Mouse (Mus musculus) cerebellum, adult 2 months (tissue): ENCODE data around the gene Gm128.

Source experiments
- CTCF ChIP-seq: fragments of 200-500 bp; IDR thresholded peaks from 2 replicates; pipeline ENCODE4 v1.5.1; 2011; ENCODE audit warnings: low read depth, mild to moderate bottlenecking, control low read depth, low read length, moderate library complexity, borderline replicate concordance; ENCODE audit not compliant: insufficient read depth
- POLR2A ChIP-seq: fragments of 200-500 bp; IDR thresholded peaks from 2 replicates; pipeline ENCODE4 v1.6.1; 2011; ENCODE audit warnings: low read length, control low read depth, borderline replicate concordance; ENCODE audit not compliant: insufficient read depth

GRCm38 (mm10) chr3:95229781-95230494 lies 11.5 kb downstream of the Gm128 start:
- TF ChIP-seq CTCF (no peak), POLR2A (no peak)
